Mouse (Mus musculus) ovary, postnatal 36 days (tissue): ENCODE results near the gene Trappc12.

Experiments used
- DNase-seq: peaks from one replicate; pipeline ENCODE4 v3.0.0; 2022; ENCODE audit warnings: low spot score, mixed read lengths

Gene Trappc12

DNA sequence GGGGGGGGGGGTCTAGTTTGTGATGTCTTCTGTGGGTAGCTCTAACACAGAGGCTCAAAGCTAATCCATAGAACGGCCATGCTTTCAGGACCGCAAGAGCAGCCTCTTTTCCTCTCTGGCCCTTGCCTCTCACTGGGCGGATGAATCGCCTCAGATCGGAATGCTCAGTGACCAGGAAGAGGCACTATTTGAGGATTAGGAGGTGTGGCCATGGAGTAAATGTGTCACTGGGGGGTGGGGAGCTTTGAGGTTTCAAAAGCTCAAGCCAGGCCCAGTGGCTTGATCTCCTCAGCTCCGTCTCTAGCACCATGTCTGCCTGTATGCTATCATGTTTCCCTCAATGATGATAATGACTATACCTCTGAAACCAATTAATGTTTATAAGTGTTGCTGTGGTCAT lies 61.3 kb downstream of the Trappc12 start:
- no peak for DNase-seq

DNA sequence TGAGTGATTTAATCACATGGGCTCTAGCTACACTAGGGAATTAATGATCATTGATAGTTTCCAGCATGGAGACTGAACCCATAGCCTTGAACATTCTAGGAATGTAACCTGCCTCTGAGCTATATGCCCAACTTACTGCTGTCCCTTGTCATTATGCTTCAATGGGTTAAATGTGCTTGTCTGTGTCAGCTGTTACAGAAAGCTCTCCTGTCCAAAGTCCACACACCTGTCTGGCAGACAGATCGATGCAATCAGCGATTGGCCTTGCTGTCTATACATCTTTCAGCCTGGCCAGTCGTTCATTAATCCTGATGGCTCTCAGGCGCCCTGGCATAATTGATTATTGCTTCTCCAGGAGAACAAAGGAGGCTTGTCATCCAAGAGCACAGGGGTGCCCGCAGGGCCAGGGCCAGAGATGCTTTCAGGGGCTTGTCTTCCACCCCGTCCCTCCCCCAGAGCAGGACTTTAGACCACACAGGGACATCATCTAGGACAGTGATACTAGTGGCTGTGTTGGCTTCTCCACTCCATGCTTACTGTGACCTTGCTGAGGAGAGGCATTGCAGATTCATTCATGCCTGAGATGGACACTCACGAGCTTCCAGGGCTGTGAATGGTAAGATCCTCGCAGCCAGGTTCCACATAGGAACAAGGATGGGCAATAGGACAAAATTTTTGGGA lies 63.9 kb downstream of the Trappc12 start:
- no peak for DNase-seq

DNA sequence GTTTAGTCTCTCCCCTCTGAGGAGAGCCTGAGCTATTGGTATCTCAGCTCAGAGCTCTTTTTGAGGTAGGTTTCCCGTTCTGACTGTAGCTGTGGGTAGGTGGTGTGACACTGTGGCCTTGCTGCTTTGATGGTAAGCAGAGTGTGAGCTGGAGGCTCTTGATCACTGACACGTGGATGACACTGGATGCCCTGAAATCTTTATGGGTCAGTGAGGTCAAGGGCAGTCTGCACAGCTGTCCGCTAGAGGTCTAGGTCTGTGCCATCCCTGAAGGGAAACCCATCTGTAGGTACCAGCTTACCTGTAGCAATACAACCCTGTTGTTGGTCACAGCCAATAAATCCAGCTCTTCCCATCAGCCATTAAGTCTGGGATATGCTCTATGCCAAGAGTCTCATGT lies 64.5 kb downstream of the Trappc12 start:
- DNase-seq: no peak

DNA sequence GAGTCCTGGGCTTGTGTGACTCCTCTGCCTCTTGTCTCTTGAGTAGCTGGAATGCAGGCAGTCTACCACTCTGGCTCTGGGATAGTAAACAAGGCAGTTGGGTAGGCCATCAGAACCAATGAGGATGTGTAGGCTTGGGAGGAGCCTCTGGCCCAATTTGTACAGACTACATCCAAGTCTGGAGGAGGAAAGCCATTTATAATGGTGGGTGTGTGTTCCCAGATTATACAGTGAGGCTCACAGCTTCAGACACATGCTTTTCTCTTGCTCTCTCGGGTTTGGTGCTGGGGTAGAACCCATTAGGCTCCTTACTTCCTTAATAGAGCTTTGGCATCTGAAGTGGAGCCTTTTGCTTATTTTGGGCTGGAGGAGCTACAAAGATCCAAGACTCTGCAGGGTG lies 65.6 kb downstream of the Trappc12 start:
- no peak for DNase-seq

DNA sequence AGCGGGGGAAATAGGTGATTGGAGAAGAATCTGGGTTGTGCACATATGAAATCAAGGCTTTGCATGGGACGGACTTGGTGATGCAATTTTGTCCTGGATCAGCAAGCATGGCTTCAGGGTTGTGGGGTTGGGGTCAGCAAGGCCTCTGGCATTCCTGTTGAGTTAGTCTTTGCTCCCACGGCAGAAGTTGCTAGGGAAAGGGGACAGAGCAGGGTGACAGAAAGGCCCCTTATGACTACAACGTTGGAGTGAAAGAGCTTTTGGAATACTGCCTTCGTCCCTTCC lies 74.4 kb downstream of the Trappc12 start:
- DNase-seq: no peak

DNA sequence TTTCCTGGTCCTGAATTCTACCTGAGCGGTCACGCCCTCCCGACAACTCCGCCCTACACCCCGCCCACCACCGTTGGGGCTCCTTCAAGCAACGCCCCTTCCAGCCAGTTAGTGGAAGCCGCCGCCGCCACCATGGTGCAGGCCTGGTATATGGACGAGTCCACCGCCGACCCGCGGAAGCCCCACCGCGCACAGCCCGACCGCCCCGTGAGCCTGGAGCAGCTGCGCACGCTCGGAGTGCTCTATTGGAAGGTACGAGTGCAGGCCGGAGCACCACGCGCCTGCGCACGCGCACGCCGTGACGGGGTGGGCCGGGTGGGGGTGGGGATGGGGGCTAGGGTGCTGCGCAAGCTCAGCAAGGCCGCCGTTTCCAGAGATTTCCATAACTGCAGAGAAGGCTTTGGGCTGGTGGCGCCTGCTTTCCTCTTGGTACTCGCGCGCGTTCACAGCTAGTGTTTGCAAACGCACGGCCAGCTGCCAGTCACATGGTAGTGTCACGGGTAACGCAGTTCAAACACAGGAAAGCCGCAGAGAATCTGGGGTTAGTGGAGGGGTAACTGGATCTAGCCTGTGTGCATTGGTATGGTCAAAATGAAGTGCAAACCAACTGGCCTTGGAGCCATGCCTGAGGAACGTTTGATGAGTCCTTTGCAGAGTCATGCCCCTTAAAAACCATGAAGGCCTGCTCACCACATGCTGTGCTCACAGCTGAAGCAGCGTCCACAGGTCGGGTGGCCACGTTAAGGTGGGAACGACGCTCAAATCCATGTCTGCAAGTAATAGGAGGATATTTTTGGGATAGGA lies 74.9 kb downstream of the Trappc12 start, which contains the start of gene Adi1:
TSS of gene Adi1 (plus strand) at position 111 of the 804 bp plus-strand sequence.
- peak; percentile 84 for DNase-seq

DNA sequence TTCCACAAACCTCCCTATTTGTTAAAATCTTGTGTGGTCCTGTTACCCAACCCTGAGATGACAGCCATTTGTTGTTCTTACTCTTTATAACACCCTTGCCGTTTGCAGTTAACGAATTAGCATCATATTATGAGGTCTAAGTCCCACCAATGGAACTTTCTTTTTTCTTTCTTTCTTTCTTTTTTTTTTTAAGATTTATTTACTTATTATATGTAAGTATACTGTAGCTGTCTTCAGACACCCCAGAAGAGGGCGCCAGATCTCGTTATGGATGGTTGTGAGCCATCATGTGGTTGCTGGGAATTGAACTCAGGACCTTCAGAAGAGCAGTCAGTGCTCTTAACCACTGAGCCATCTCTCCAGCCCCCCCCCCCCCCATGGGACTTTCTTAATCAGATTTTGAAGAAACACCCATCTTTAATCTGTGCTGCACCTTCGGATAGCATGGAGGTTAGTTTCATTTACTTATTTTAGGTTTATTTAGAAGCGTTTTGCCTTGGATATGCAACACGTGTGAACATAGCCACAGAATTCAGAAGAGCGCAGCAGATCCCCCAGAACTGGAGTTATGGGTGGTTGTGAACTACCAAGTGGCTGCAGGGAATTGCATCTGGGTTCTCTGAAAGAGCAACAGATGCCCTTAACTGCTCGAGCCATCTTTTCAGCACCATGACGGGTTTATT lies 76.1 kb downstream of the Trappc12 start:
- no peak for DNase-seq

DNA sequence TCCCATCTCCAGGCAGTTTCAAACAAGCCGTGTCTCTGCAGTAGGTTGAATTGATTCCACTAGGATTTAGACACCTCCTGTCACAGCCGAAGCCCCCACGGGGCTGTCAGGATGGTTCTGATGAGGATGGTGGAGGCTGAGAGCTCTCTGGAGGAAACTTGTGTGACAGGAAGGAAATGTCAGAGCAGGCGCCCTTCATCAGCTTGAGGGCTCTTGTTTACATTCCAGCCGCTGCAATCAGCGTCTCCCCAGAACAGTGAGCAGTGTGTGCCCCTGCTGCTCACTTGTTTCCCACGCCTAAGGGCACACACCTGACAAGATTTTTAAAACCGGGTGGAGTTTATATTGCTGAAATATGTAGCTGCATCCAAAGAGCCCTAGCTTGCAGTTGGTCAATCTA lies 83.0 kb downstream of the Trappc12 start:
- no peak for DNase-seq

DNA sequence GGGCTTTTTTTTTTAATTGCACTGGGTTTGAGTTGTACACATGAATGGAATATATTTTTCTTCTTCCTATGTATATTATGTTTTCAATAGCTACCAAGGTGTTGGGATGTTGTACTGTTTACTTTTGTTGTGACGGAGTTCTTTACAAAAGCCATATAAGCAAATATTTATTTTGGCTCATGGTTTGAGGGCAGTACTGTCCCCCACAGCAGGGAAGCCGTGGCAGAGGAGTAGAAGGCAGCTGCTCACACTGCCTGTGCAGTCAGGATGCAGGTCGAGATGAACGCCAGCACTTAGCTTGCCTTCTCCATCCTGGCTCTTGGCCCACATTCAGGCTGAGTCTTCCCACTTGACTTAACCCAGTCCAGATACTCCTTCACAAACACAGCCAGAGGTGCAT lies 83.5 kb downstream of the Trappc12 start:
- DNase-seq: no peak

DNA sequence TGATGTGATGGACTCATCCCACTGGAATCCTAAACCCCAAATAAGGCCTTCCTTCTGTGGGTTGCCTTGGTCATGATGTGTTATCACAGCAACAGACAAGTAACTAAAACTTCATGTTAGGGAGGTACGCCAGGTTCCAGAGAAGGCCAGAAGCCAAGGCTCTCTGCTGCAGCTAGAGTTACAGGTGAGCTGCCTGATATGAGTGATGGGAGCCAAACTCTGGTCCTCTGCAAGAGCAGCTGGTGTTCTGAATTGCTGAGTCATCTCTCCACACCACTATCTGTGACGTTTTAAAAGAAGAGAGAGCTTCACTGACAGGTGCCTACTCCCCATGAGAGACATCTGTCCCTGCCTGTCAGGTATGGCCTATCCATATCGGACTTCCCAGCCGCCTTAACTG lies 87.6 kb downstream of the Trappc12 start:
- no peak for DNase-seq

DNA sequence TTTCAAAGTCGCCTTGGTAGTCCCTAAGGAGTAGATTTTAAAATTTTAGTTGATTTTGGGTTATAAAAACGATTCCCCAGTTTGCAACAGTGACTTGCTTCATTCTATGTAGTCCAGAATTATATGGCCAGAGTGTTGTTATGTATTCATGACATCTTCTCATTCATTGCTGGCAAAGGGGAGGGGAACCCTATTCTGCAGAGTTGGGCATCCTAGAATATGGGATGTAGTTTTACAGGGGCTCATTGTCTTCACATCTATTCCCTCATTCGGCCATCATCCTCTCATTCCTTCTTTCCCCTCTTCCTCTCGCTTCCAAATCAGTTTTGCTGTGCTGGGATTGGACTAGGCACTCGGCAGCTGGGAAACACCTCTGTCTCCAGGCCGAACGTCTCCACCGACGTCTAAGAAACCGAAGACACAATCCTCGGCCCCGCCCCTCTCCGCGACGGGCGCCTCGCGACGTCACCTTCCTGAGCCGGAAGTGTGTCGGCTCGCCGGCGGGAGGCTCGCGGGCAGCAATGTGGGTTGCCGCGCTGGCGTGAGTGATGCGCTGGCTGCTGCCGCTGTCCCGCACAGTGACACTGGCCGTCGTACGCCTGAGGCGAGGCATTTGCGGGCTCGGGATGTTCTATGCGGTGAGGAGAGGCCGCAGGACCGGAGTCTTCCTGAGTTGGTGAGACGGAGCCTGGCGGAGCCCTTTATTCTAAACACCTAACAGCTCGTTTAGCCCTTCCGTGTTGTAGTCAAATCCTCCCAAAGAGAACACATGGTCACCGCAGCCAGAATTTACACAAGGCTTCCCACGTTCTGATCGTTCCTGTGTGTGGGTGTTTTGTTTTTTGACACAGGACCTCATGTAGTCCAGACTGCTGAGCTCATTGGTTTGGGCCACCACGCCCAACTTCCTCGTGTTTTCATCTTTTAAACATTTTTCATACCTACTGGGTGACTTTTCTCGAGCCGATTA lies 100.8 kb downstream of the Trappc12 start, which contains the start of gene Rnaseh1:
TSS of gene Rnaseh1 (plus strand) at position 462 of the 970 bp plus-strand sequence.
- DNase-seq: peak; percentile 88
